Mouse (Mus musculus) thymus, postnatal 10 days (tissue): ENCODE measurements around the gene Manbal.
A peak's percentile ranks its signal among the peaks of the same experiment; 100 is the strongest.

ENCODE experiments used
- DNase-seq, 2 experiments: peaks; one replicate each; pipeline ENCODE4 v3.0.0; 2021; ENCODE audit warnings: low spot score in 2 of 2

Manbal gene

DNA sequence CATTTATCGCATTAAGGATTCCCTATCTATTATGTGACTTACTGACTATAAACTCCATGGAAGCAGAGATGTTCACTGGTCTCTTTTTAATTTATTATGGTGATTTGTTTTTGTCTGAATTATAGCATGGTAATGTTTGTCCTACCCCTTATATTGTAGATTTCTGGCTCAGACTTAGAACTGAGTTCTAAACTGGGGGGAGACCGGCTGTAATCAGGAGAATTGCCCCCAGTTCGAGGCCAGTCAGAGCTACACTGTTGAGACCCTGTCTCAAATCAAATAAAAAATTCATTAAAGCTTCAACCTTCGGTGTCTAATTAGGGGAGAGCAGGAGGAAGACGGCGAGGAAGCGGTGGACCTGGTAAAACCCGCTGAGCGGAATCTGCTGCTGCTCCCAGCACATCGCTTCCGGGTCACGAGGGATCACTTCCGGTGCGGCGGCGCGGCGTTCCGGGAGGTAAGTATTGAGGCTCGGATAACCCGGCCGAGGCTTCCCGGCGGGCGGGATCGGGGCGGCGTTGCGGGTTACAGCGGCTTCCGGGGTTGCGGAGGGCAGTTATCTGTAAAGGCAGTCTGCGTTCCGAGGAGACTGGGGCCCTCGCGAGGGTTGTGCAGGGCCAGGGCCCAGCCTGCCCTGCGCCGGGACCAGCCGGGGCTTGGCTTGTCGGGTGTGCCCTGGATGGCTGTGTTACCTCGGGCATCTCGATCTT is at the start of gene Manbal:
Gene Manbal (plus strand): TSS at position 411 of the 710 bp plus-strand sequence.
- DNase-seq = peak; percentile 94 to 99

DNA sequence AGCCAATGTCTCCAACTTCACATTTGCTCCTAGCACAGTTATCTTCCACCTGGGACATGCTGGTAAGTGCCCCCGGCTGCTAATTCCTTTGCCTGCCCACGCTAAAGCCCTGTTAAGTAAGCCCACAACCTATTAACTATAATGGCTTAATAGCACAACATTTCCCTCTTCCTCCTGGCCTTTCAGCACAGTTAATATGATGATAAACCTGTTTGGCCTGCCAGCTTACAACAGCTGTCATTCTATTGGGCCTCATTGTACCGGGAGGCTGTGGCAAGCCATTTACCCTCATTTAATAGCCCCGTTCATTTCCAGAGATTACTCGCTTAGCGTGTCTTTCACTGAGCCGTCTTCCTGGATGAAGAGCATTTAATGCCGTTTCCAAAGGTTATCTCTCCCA is 47.3 kb upstream of the Manbal start:
- no peak for DNase-seq

DNA sequence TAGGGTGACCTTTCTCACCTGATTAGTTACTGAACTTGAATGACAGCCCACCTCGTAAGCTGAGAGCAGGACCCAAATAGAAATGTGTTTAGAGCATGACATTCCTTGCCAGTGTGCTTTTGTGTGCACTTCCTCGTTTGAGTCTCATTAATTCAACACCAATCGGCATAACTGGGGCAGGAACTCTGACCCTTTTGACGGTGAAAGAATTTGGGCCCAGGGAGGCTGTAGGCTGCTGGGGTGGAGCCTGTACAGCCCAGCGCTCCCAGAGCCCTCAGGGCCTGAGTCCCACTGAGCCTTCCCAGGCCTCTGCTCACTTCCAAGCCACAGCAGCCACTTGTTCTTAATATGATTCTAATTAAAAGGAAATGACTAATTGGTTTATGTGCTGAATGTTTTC is 46.5 kb upstream of the Manbal start:
- no peak for DNase-seq

DNA sequence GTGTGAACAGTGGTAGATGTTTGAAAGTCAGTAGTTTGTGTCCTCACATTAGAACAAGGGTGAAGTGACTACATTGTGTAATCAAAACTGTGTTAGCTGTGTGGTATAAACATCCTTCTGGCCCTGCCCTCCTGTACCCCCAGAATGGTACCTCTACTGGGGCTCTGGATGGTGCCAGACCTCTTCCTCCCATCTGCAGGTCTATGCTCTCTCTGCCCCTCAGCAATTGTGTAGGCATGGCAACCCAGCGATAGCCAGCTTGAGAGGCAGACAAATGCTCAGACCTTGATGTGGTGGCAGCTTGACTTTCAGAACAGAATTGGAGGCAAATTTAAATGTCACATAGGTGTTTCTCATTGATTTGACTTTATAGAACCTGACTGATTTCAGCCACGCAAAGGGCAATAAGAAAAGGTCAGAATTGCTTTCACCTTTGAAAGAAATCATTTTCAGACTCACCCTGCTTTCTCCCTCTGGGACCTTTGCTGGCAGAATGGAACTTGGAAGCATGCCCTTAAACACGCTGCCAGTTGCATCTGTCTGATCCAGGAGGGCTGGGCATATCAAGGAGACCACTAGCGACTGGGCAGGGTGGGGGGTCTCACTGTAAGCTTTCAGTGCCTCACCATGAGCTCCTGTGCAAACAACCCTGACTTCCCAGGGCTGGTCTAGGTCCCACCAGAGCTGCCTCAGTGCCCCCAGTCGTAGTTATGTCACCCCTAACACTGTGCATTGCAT is 45.2 kb upstream of the Manbal start:
- DNase-seq = no peak

DNA sequence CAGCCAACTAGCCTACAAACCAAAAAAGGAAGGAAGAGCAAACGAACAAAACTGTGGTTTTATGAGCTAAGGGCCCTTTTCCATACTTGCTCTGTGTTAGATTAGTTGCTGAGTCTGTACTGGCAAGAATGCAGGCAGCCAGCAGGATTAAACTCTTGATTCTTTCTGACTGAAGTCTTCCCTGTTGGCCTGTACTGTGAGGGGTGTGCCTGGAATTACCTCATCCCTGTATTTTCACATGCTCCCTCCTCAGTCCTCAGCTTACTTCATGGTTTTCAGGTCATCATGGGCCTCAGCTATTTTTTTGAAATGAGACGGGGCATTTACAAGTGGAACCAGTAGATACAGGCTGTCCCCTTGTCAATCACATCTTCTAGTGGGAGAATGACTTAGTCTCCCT is 42.2 kb upstream of the Manbal start:
- no peak for DNase-seq

DNA sequence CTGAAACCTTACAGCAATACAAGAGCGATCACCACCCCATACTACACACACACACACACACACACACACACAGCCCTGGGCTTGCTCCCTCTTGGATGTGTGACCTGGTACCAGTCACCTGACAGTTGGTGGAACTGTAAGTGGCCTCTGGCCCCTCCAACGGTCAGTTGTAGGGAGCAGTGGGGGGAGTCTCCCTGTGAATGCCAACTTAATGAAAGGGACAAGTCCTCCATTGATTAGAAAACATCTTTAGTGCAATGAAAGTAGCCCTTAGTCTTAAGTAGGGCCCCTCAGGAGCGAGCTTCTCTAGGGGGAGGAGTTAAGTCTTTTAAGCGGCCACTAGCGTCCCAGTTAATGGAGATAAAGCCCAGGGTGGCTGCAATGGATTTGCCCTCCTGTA is 39.3 kb upstream of the Manbal start:
- DNase-seq = no peak

DNA sequence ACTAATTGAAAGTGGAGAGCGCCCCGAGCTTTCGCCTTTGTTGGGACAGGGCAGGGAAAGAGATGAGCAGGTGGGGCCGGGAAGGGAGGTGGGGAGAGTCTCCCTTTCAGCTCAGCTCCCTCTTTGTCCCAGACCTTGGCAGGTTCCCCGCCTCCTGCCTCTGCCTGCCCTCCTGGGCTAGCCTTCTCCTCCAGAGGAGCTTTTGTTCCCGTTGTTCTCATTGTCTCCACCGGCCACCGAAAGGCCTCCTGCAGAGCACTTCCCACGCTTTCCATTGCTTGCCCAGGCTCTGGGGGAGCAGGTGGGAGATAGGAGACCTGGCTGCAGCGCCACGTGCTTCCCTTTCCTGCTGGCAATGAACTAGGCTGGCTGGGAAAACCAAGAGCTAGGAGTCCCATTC is 38.8 kb upstream of the Manbal start:
- DNase-seq = no peak

DNA sequence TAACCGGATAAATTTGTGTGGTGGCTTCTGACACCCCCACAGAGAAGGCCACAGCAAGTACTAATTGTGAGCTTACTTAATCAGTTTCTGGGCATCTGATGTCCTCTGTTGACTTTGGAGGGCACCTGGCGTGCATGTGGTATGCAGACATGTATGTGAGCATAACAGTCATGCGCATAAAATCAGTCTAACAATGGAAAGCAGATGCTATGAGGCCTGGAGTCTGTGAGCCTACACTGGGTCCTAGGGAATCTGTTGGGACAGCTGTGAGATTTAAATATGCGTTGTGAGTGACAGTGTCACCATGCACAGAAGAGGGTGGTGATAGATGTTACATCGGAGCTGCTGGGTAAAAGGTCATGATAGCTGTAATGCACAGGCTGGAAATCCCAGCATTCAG is 35.3 kb upstream of the Manbal start:
- no peak for DNase-seq

DNA sequence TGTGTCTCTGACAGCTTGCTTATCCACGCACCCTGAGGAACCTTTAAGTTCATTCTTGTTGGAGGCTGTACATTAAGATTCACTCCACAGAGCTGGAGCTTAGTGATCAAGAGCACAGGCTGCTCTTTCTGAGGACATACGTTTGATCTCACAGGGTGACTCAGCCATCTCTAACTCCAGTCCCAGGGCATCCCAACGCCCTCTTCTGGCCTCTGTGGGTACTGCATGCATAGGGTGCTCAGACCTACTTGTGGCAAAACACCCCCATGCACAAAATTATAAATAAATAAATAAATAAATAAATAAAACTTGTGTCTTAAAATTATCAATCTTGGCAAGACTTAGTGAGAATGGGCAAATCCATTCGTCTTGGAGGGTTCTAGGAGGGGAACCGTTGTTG is 28.7 kb upstream of the Manbal start:
- peak; percentile 32 to 59 for DNase-seq

DNA sequence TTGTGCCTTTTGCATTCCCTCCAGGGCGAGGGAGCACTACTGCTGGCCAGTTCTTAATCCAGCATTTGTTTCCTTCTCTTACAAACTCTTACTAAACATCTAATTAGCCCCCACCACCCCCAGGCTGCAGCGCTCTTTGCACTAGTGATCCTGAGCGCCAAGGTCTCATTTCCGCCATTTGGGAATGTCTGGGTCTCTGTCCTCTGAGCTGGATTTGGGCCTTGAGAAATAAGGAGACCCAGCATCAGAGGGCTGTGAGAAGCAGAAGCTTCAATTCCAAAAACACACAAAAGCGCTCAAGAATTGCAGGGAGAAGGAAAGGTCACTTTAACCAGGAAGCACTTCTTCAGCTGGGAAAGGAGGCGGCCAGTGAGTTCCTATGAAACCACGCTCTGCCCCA is 27.9 kb upstream of the Manbal start:
- no peak for DNase-seq

DNA sequence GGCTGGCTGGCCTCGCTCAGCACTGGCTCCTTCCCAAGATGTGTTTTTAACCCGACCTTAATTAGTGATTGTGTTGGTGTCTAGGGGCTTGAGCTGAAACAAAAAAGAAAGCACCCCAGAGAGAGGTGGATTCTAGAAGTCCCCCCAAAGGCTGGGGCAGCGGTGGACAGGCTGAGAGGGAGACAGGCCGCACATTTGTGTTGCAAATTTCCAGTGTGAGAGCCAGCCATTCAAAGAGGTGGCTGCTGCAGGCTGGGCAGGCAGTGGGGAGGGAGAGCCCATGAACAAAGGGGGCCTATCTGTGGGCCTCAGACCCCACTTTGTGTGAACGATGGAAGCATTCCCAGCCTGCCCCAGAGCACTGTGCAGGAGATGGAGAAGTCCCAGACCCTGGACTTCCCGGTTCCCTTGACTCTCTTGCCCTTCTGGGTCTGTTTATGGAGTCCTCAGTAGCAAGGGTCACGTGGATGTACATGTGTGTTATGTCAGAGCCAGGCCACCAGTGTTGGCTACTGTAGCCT is 27.1 kb upstream of the Manbal start:
- DNase-seq = no peak

DNA sequence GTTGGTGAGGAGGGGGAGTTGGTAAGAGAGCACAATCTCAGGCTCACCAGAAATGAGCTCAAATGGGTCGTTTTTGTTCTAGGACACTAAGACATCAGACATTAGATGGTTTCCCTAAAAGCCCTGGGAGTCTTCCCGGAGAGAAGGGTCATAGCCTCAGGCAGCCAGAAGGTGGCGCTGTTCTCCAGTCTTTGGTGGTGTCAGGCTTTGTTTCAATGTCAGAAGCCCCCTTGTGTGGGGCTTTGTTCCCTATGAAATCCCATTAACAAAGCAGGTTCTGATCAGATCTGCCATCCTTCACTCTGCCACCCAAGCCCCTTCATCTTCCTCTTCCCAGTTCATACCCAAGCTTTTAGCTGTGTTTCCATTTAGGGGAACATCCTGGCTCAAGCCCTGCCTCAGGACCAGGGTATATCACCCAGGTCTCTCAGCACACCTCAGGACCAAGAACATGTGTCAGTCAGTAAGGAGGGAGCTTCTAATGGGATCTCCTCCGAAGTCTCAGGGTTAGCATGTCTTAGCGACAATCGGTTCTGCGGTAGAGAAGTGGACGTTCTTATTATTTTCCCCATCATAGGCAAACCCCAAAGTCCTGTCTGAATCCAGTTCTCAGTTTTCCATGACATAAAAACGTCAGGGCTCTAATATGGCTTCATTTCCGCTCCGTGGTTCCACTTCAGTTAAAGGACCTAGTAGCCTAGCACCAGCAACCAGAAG is 25.7 kb upstream of the Manbal start:
- DNase-seq = peak; percentile 21 to 74

DNA sequence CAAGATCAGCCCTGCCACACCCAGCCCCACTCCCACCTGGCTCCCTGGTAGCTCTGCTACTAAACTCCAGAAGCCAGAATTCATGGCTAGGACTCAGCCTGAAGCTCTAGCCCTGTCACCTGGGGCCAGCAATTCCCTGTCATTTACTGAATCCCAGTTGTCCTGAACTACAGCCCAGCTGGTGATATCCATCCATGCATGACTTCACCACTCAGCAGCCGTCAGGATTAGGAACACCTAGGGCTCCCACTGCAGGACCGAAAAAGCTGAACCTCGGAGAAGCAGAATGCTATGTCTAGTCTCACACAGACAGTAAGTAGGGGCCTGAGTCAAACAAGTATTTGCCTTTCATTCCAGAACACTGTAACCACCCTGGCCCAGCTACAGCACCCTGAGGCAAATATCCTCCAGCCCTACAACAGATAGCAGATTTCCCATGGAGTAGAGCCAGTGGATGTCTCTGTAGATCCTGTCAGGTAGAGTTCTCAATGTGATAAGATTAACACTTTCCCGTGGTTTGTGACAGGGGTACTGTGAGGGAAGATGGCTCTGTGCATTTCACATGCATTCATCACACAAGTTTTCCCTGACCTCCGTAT is 25.0 kb upstream of the Manbal start:
- no peak for DNase-seq

DNA sequence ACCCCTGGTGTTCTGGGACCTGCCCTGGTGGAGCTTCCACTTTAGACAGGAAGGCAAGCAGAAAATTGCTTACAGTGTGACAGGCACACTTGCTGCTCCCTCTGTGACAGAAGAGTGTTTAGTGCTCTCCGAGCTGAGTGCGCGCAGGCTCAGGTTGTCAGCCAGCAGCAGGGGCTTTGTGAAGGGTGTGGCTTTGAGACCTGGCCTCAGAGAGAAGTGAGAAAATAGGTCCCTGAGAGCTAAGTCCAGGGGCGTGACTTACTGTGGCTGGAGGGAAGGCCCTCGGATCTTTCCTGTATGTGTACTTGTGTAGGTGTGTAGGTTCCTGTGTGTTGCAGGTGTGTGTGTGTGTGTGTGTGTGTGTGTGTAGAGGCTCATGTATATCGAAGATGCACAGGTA is 24.1 kb upstream of the Manbal start:
- DNase-seq = no peak

DNA sequence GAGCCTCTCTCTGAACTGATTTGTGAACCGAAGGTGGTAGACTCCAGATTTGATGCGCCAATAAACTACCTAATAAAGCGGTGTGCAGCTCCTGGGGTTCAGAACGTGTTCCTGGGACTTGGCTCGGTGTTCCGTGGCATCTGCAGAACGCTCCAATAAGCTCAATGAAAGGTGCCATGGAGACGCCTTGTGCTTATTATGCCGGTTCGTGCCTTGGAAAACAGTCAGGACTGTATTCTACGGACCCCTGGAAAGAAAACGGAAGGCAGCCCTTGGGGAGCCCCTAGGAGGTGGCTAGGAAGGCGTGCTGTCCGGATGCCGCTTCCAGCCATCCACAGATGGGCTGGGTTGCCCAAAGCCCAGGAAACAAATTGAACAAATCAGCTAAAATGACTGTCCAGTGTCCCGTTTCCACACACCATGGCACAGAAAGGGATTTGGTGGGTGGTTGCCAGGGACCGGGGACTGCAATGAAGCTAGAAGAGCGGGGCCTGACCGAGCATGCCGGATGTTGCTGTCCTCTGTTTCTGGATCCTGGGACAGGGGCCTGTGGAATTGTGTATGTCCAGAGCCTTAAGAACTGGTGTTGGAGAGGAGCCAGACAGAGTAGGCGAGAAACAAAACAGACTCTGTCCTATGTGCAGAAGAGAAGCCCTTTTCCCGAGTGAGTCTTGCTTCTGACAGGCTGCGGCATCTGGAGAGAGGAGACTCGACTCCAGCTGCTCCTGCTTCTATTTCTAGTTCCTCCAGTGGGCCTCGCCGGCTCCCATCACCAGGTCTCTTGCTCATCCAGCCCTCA is 19.8 kb upstream of the Manbal start, which contains the start of gene Ghrh:
Gene Ghrh (minus strand): TSS at position 146 of the 799 bp plus-strand sequence.
- no peak for DNase-seq

DNA sequence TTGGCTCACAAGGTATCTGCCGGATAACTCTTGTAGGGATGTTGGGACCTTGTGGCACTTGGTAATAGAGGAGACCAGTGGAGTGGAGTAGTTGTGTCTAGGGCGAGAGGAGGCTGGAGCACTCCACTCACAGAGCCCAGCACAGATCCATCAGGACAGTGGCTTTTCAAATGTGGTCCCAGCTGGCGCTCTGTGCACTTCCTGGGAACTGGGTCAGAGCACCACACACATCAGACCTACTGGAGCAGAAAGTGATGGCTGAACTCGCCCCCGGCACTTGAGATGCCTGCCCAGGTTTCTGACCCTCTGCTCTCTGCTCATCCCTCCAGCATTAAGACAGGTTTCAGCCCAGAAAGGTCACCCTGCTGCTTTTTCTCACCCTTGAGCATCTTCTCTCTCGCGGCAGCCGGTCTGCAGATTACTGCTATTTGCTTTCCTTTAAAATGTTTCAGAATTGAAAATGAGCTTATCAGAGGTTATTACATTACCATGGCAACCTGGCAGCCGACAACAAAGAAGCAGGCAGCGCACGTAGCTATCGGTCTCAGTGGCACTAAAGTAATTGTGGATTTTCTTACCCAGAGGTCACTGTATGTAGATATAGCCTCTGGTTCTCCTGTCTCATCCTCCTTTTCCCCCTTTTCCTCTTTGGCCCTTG is 18.1 kb upstream of the Manbal start:
- no peak for DNase-seq

DNA sequence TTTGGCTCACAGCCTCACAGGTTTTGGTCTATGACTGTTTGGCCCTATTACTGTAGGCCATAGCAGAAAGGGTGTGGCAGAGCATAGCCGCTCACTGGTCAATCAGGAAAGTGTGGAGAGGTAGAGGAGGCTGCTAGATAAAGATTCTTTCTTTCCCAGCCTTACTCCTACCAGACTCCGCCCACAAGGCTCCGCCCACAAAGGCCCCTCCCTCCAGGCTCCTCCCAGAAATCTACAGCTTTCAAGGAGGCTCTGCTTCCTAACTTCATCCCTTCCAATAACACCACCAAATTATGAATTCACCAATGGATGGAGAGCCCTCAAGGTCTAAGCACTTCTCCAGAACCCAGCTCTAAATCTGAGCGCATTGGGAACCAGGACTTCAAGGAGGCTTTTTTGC is 14.2 kb upstream of the Manbal start:
- DNase-seq = no peak

DNA sequence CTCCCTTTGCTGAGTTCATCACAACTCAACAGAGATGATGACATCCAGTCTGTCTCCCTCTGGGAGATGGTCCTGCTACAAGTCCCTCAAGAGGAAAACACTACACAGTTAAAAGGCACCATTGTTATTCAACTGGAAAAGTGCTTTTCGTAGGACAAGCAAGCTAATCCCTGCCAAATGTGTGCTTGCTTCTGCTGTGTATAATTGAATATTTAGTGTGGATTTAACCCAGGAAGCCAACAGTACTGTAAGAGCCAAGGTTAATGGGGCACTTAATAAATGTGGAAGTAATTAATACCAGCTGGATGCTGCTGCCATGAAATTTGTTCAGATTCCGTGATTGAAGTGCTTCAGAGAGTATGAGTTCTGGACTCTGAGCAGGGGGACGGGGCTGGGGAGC is 13.3 kb upstream of the Manbal start:
- no peak for DNase-seq

DNA sequence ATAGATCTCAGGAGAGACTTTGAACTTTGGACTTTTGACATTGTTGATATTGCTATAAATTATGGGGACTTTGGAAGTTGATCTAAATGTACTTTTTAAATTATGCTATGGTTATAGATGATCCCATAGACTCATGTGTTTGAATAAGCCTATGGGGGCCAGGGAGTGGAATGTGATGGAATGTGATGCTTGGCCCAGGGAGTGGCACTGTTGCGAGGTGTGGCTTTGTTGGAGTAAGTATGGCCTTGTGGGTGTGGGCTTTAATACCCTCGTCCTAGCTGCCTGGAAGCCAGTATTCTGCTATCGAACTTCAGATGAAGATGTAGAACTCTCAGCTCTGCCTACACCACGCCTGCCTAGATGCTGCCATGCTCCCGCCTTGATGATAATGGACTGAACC is 7.4 kb upstream of the Manbal start:
- no peak for DNase-seq

DNA sequence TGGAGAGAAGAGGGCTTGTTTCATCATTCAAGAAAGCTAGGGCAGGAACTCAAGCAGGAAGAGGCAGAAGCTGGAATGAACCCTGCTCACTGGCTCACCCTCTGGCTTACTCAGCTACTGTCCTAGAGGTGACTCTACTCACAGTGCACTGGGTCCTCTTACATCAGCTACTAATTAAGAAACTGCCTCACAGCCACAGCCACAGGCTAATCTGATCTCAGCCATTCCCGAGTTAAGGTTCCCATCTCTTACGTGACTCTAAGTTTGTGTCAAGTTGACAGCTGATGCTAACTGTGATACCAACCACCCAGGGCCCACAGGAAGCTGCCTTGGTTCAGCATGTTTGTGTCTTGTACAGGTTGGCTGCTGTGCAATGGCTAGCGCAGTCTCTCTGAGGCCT is 4.4 kb upstream of the Manbal start:
- DNase-seq = no peak

DNA sequence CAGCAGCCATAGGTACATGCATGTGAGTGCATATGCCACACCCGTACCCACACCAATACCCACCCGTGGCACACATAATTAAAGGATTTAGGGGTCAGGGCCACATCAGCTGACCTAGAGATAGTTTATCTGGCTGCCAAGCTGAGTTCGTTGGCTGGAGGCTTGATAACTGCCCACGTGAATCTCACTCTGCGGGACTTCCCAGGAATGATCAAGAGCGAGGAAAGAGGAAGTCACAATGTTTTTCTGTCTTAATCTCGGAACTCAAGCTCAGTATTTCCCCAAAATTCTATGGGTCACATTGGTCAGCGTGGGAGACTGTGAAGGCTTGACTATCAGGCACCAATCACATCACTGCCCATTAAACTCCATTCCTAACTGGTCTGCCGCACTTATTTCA is 632 bp upstream of the Manbal start:
- no peak for DNase-seq
